Mouse (Mus musculus) layer of hippocampus, adult 2 months (tissue): ENCODE measurements around the gene Epb41l2. TPM values are rescaled to one million over a fixed set of nuclear protein-coding genes. Genes with fewer than 3 reads are reported as not detected.

ENCODE experiments used
- DNase-seq, 2 experiments: peaks; one replicate each; pipeline ENCODE4 v3.0.0; 2022; ENCODE audit warnings: low spot score in 2 of 2
- H3K27ac ChIP-seq: fragments of 200-600 bp; 2 replicates; pipeline ENCODE4 v1.8.1; 2022
- H3K4me3 ChIP-seq: fragments of 200-600 bp; 2 replicates; pipeline ENCODE4 v1.8.1; 2022; ENCODE audit warnings: mild to moderate bottlenecking
- CTCF ChIP-seq: fragments of 200-600 bp; conservative IDR thresholded peaks from 2 replicates; pipeline ENCODE4 v1.8.1; 2022; ENCODE audit warnings: antibody characterized with exemption, mild to moderate bottlenecking, moderate library complexity
- total RNA-seq, 2 experiments: library from RNA; stranded (reverse); gene quantifications; 2 replicates each; pipeline ENCODE4 v1.2.3; 2021

Gene Epb41l2
- total RNA-seq, 2 experiments from 2014 or later: 76.4 to 84.6 TPM

GRCm38 (mm10) chr10:25397767-25398690 lies 38.4 kb downstream of the Epb41l2 start:
- no peak for TF ChIP-seq CTCF
- Histone ChIP-seq H3K27ac (no peak overlapping the region; the same call in 1 of the 2 replicates), H3K4me3 (no peak overlapping the region)
- DNase-seq: no peak

DNA sequence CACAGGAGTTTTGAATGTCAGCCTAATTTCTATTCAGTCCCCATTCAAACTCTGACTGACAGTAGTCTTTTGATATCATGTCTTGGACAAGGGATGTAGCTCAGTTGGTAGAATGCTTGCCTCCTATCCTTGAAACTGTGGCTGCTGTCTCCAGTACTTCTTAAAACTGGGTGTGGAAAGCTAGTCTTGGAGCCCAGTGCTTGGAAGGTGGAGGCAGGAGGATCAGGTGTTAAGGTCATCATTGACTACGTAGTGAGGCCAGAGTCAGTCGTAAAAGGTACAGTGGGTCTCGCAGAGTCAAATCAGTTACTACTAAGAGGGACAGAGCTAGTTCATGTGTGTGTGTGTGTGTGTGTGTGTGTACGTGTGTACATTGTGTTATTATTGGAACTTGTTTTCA lies 39.4 kb downstream of the Epb41l2 start:
- TF ChIP-seq CTCF: no peak
- no peak overlapping the region for H3K4me3 ChIP-seq
- no peak overlapping the region for H3K27ac ChIP-seq
- DNase-seq: no peak

DNA sequence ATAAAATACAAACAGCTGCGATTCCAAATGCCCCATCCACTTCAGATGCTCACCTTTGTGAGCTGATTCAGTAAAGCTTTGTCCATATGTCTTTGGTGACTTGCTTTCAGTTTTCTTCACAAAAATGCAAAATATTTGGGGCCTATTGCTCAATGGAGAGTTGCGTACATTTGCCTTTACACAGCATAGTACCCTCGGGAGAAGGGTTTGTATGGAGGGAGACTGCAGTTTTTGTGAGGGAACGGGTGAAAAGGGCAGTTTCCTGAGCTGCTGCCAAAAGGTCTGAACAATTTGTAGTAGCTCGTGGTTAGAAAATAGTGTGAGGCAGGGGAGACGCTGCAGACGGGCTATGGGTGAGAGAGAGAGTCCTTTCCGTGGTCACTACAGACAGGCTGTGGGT lies 40.5 kb downstream of the Epb41l2 start:
- H3K27ac ChIP-seq: no peak overlapping the region
- no peak overlapping the region for H3K4me3 ChIP-seq
- no peak for DNase-seq
- TF ChIP-seq CTCF: no peak

DNA sequence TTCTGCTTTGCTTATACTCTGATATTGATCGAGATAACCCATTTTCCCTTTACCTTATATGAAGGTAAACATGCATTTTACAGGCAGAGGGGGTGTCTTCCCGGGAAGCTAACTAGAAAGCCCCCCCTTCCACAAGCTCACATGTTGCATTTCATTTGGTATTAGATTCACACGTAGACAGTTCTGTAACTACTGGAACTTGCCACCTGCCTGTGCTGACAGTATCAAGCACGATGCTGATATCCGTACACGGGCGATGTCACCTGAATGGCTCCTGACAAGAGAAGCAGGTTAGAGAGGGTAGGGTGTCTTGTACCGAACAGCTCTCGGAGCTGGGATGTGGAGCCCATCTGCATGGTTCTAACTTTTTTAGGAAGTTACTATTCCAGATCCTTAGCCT lies 41.0 kb downstream of the Epb41l2 start:
- no peak for TF ChIP-seq CTCF

GRCm38 (mm10) chr10:25401356-25401755 lies 41.8 kb downstream of the Epb41l2 start:
- DNase-seq: no peak
- Histone ChIP-seq H3K27ac (no peak overlapping the region), H3K4me3 (no peak overlapping the region)
- no peak for TF ChIP-seq CTCF

More for the DNA sequence above, 41.0 kb downstream of the Epb41l2 start:
- Histone ChIP-seq H3K27ac (no peak overlapping the region), H3K4me3 (no peak overlapping the region)
- DNase-seq: no peak

- TF ChIP-seq CTCF: no peak
- H3K27ac ChIP-seq: no peak overlapping the region
- H3K4me3 ChIP-seq: no peak overlapping the region
- no peak for DNase-seq
Observed at GRCm38 (mm10) chr10:25402886-25403285, 43.3 kb downstream of the Epb41l2 start.

GRCm38 (mm10) chr10:25403813-25404701 lies 44.5 kb downstream of the Epb41l2 start:
- Histone ChIP-seq H3K27ac (no peak overlapping the region), H3K4me3 (no peak overlapping the region)
- DNase-seq: no peak
- no peak for TF ChIP-seq CTCF

DNA sequence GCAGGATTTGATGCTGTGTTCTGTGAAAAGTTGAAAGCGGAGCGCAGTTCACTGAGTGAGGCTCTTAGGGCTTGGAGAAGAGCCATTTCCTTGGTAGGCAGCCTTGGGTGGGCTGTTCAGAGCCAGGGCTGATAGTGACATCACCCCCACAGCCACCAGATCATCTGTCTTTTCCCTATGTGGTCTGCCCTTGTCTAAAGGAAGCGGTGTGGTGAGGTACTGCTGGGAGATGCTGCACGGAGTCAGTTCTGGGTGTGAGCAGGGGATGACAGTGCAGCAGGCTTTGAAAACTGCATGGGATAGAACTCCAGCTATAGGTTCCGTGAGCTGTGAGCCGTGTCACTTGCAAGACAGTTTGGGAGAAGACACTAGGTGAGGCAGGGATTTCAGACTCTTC lies 45.1 kb downstream of the Epb41l2 start:
- TF ChIP-seq CTCF: no peak
- H3K27ac ChIP-seq: no peak overlapping the region
- H3K4me3 ChIP-seq: no peak overlapping the region
- no peak for DNase-seq

DNA sequence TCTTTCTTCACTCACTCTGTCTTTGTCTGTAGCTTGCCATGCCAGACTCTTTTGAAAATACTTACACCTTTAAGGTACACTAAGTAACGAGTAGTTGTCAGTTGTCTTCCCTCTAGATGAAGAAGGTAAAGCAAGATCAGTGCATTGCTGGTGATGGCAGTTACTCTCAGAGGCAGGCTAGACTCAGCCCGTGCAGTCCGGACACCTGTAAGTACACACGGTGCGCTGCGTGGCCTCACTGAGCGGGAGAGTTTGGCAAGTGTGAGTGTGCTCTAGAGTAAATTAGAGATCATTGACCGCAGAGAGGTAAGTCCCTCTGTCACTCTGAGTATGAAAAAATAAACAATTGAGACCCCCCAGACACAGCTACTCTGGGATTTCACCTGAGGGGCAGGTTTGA lies 46.0 kb downstream of the Epb41l2 start:
- TF ChIP-seq CTCF: no peak
- no peak for DNase-seq
- Histone ChIP-seq H3K4me3 (no peak overlapping the region), H3K27ac (no peak overlapping the region)

DNA sequence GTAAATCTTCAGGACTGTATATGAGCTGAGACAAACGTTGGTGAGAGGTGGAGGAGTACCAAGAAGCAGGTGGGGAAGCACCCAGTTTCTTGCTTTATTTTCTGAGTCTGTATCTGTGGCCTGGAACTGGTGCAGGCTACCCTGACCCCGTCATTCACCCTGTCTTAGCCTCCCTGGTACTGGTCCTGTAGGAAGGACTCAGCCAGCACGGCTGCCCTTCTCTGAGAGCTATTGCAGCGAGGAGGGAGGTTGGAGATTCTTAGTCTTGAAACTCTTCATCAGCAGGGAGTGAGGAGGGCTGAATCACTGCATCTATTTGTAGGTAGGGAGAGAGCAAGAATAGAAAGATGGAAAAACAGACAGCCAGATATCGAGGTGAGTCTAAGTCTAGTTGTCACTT lies 47.1 kb downstream of the Epb41l2 start:
- H3K4me3 ChIP-seq: no peak overlapping the region
- TF ChIP-seq CTCF: no peak
- no peak for DNase-seq
- no peak overlapping the region for H3K27ac ChIP-seq

- Histone ChIP-seq H3K4me3 (no peak overlapping the region), H3K27ac (no peak overlapping the region; the same call in 1 of the 2 replicates)
- no peak for DNase-seq
- TF ChIP-seq CTCF: no peak
Observed at GRCm38 (mm10) chr10:25408136-25408650, 48.6 kb downstream of the Epb41l2 start.

DNA sequence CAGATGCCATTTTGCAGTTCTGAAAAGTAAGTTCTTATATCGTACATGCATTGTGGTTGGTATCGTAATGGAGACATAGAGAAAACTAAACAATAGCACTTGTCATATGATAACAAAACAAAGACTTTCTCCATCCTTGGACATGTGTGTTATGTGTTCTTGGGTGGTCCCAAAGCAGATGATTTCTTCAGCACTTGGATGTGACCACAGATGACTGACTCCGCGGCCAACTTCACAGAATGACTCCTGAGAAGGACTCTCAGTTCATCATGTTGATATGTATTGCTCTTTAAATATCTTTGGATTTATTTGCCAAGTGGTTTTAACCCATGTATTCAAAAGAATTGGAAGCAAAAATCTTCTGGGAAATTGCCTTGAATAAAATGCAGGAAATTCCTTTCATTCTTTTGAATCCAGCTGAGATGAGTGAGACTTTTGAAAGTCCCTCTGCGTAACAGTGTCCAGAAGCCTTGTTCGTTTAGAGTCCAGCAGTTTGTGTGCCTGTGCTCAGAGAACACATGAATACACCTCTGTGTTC lies 52.3 kb downstream of the Epb41l2 start:
- H3K4me3 ChIP-seq: no peak overlapping the region
- no peak for DNase-seq
- H3K27ac ChIP-seq: peak overlapping the region; percentile 8; the same call in 1 of the 2 replicates
- no peak for TF ChIP-seq CTCF
